Mouse (Mus musculus) small intestine, adult 2 months (tissue): ENCODE measurements around the gene Slc46a1. TPM values are rescaled to one million over a fixed set of nuclear protein-coding genes. Genes with fewer than 3 reads are reported as not detected.
A peak's percentile ranks its signal among the peaks of the same experiment; 100 is the strongest.

Experiments used
- H3K27ac ChIP-seq: fragments of 200-500 bp; 2 replicates; pipeline ENCODE4 v1.5.1; 2012; ENCODE audit warnings: low read depth, low read length, control low read depth, inconsistent platforms; ENCODE audit not compliant: insufficient read depth
- H3K27me3 ChIP-seq: fragments of 200-500 bp; 2 replicates; pipeline ENCODE4 v1.6.1; 2012; ENCODE audit warnings: mild to moderate bottlenecking, moderate library complexity, low read length, inconsistent platforms; ENCODE audit not compliant: control insufficient read depth, insufficient read depth
- H3K36me3 ChIP-seq: fragments of 200-500 bp; 2 replicates; pipeline ENCODE4 v1.6.1; 2012; ENCODE audit warnings: mild to moderate bottlenecking, low read length, control low read depth, inconsistent platforms; ENCODE audit not compliant: control insufficient read depth, insufficient read depth
- H3K4me1 ChIP-seq: fragments of 200-500 bp; 2 replicates; pipeline ENCODE4 v1.6.1; 2012; ENCODE audit warnings: low read length, inconsistent platforms, mixed read lengths; ENCODE audit not compliant: control insufficient read depth, insufficient read depth, insufficient read length
- H3K4me3 ChIP-seq: fragments of 200-500 bp; 2 replicates; pipeline ENCODE4 v1.5.1; 2012; ENCODE audit warnings: low read depth, mild to moderate bottlenecking, control low read depth, inconsistent platforms, low read length, moderate library complexity
- CTCF ChIP-seq: fragments of 200-500 bp; IDR thresholded peaks from 2 replicates; pipeline ENCODE4 v1.5.1; 2012; ENCODE audit warnings: low read depth, mild to moderate bottlenecking, control low read depth, inconsistent platforms, low read length, moderate library complexity, mixed read lengths; ENCODE audit not compliant: insufficient replicate concordance, insufficient read length; ENCODE audit errors: extremely low read depth
- POLR2A ChIP-seq: fragments of 200-500 bp; IDR thresholded peaks from 2 replicates; pipeline ENCODE4 v1.6.1; 2012; ENCODE audit warnings: low read depth, mild to moderate bottlenecking, control low read depth, inconsistent platforms, low read length, moderate library complexity
- WGBS: fragments of 180-500 bp; shearing (Covaris S2); methylation state at CpG from one replicate; pipeline ENCODE4 v1.1.7; 2018; 5-methylcytosine and 5-hydroxymethylcytosine counted together
- polyA plus RNA-seq: library from polyadenylated mRNA; depleted of rRNA; stranded (reverse); fragments of >200 nt; gene quantifications from 2 replicates; pipeline ENCODE4 v1.2.3, GENCODE M21; 2012

The Slc46a1 gene
- polyA plus RNA-seq, 1 experiment = 117 TPM

DNA sequence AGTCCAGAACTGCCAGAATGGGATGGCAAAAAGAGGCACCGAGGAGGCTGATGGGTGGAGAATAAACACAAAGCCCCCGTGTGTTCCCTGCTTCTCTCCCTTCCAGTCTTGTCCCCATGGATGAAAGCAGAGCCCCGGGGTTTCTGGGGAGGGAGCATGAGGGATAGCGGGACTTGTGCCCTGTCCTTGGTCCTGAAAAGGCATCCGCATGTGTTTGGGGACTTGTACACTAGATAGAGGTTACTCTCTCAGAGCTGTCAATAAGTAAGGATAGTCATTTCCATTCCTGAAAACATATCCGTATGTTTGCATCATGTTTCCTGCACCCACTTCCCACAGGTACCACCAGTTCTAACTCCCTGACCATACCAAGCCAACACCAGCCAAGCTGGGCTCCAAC lies 30.4 kb downstream of the Slc46a1 start:
- H3K4me1 ChIP-seq = peaks cover 8% of the 10 kb centered on the region
- peaks cover 22% of the 10 kb centered on the region for H3K27me3 ChIP-seq

DNA sequence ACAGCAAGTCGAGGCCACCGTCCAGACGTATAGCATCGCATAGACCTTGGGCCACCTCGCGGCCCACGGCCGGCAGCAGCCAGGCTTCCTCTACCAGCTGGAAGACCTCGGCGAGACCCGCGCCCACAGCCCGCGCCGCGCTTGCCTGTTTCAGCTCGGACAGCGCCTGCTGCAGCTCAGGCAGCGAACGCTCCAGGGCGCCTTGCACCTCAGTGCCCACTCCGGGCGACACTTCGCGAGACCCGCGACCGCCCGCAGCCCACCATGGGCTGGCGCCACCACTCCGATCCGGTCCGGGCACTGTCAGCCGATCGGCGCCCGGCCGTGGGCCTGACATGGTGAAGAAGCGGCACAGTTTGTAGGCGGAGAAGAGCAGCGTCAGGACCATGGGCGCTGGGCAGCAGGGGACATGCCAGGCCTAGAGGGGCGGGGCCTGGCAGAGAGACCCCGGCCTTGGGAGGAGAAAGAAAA lies 31.6 kb downstream of the Slc46a1 start:
- Histone ChIP-seq H3K27me3 (peaks cover 21% of the 10 kb centered on the region), H3K4me1 (peaks cover 6% of the 10 kb centered on the region), H3K4me3 (peak overlapping the region; percentile 52), H3K27ac (no peak overlapping the region), H3K36me3 (no peaks in the 10 kb centered on the region)
- 3% methylated on average over 44 of the region's 44 CpGs for WGBS
- no peak for TF ChIP-seq POLR2A
- TF ChIP-seq CTCF = no peak

More for the DNA sequence above, 30.4 kb downstream of the Slc46a1 start:
- H3K4me3 ChIP-seq = no peak overlapping the region
- H3K27ac ChIP-seq = no peak overlapping the region
- 8% methylated on average over 6 of the region's 6 CpGs for WGBS
- H3K36me3 ChIP-seq = no peaks in the 10 kb centered on the region
- no peak for TF ChIP-seq CTCF
- TF ChIP-seq POLR2A = no peak

GRCm38 (mm10) chr11:78497544-78498522 lies 32.3 kb downstream of the Slc46a1 start, which contains the start of gene Sarm1:
Gene Sarm1, minus strand, starts transcription at chr11:78497754.
- H3K27ac ChIP-seq = no peak within 1 kb of the TSS
- H3K4me3 ChIP-seq = peak within 1 kb of the TSS; percentile 52
- 3% methylated on average over 36 of the region's 36 CpGs for WGBS
- H3K27me3 ChIP-seq = peaks cover 21% of the 10 kb centered on the region
- H3K36me3 ChIP-seq = no peaks in the 10 kb centered on the region
- H3K4me1 ChIP-seq = peaks cover 6% of the 10 kb centered on the region
- TF ChIP-seq POLR2A (no peak), CTCF (no peak)

- Histone ChIP-seq H3K27ac (no peak within 1 kb of the TSS), H3K4me3 (peak within 1 kb of the TSS; percentile 52)
These were observed 33.5 kb downstream of the Slc46a1 start, which contains the start of gene Vtn for GRCm38 (mm10) chr11:78499004-78499403. Gene Vtn, plus strand, starts transcription at chr11:78499091.

DNA sequence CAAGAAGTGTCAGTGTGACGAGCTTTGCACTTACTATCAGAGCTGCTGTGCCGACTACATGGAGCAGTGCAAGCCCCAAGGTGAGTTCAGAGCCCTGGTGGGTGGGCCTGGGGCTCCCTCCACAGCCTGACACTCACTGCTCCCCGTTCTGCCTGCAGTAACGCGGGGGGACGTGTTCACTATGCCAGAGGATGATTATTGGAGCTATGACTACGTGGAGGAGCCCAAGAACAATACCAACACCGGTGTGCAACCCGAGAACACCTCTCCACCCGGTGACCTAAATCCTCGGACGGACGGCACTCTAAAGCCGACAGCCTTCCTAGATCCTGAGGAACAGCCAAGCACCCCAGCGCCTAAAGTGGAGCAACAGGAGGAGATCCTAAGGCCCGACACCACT lies 34.0 kb downstream of the Slc46a1 start:
- TF ChIP-seq CTCF (no peak), POLR2A (no peak)
- Histone ChIP-seq H3K4me3 (no peak overlapping the region), H3K27ac (no peak overlapping the region), H3K4me1 (peaks cover 6% of the 10 kb centered on the region), H3K36me3 (no peaks in the 10 kb centered on the region), H3K27me3 (peaks cover 21% of the 10 kb centered on the region)
- 43% methylated on average over 16 of the region's 16 CpGs for WGBS

More at GRCm38 (mm10) chr11:78499004-78499403, 33.5 kb downstream of the Slc46a1 start, which contains the start of gene Vtn:
- H3K4me1 ChIP-seq = peaks cover 6% of the 10 kb centered on the region
- peaks cover 21% of the 10 kb centered on the region for H3K27me3 ChIP-seq
- H3K36me3 ChIP-seq = no peaks in the 10 kb centered on the region
- TF ChIP-seq POLR2A (no peak), CTCF (no peak)
- WGBS = 57% methylated on average over 7 of the region's 7 CpGs

GRCm38 (mm10) chr11:78500623-78501202 lies 35.2 kb downstream of the Slc46a1 start:
- Histone ChIP-seq H3K27me3 (peaks cover 21% of the 10 kb centered on the region), H3K36me3 (peaks cover 4% of the 10 kb centered on the region; the same call in 1 of the 2 replicates), H3K4me1 (peaks cover 6% of the 10 kb centered on the region), H3K4me3 (no peak overlapping the region), H3K27ac (no peak overlapping the region)
- TF ChIP-seq CTCF = no peak
- no peak for TF ChIP-seq POLR2A
- WGBS = 23% methylated on average over 9 of the region's 9 CpGs

GRCm38 (mm10) chr11:78501529-78501928 lies 36.0 kb downstream of the Slc46a1 start:
- 67% methylated on average over 20 of the region's 20 CpGs for WGBS
- Histone ChIP-seq H3K36me3 (peaks cover 9% of the 10 kb centered on the region), H3K27me3 (peaks cover 17% of the 10 kb centered on the region), H3K4me3 (no peak overlapping the region), H3K27ac (no peak overlapping the region), H3K4me1 (peaks cover 6% of the 10 kb centered on the region)
- TF ChIP-seq CTCF (no peak), POLR2A (no peak)
